Mouse (Mus musculus) G1E (cell line): ENCODE results near the gene Zfp697. TPM values are rescaled to one million over a fixed set of nuclear protein-coding genes. Genes with fewer than 3 reads are reported as not detected.
"Not testable (repeated sequence)": the region's sequence is repeated elsewhere in the genome, so short reads cannot be mapped to it uniquely, and the experiment has no call there.

ENCODE experiments used
- ATAC-seq: 2 replicates; pipeline ENCODE4 v1.8.0; 2016; ENCODE audit warnings: mild to moderate bottlenecking; ENCODE audit not compliant: insufficient number of reproducible peaks, poor library complexity, low FRiP score, severe bottlenecking; ENCODE audit errors: extremely low read depth
- DNase-seq: peaks from one replicate; pipeline ENCODE4 v3.0.0; 2012; ENCODE audit warnings: low spot score
- H3K27me3 ChIP-seq: 2 replicates; pipeline ENCODE4 v1.6.1; 2012; ENCODE audit warnings: mild to moderate bottlenecking, low read length, inconsistent platforms; ENCODE audit not compliant: insufficient read depth
- H3K36me3 ChIP-seq: replicated peaks from 2 replicates; pipeline ENCODE3; 2012; ENCODE audit warnings: mild to moderate bottlenecking, inconsistent platforms
- H3K4me1 ChIP-seq: 2 replicates; pipeline ENCODE4 v1.6.1; 2012; ENCODE audit warnings: low read depth, low read length, inconsistent platforms, mixed read lengths; ENCODE audit not compliant: insufficient read depth
- H3K4me3 ChIP-seq: 2 replicates; pipeline ENCODE4 v1.5.1; 2012; ENCODE audit warnings: low read depth, mild to moderate bottlenecking, inconsistent platforms, low read length, moderate library complexity, mixed read lengths
- H3K9me3 ChIP-seq: replicated peaks from 2 replicates; pipeline ENCODE4 v1.6.1; 2012; ENCODE audit warnings: inconsistent platforms
- CTCF ChIP-seq: IDR thresholded peaks from 2 replicates; pipeline ENCODE4 v1.5.1; 2012; ENCODE audit warnings: low read depth, low read length, inconsistent platforms, mixed read lengths
- GATA1 ChIP-seq: IDR thresholded peaks from 2 replicates; pipeline ENCODE4 v1.6.1; 2012; ENCODE audit warnings: borderline replicate concordance, low read length, inconsistent platforms, mixed read lengths
- GATA2 ChIP-seq: IDR thresholded peaks from 2 replicates; pipeline ENCODE4 v1.6.1; 2012; ENCODE audit warnings: low read depth, low read length, inconsistent platforms, borderline replicate concordance
- POLR2AphosphoS5 ChIP-seq: IDR thresholded peaks from 2 replicates; pipeline ENCODE4 v1.6.1; 2012; ENCODE audit warnings: low read depth, low read length, inconsistent platforms; ENCODE audit not compliant: insufficient replicate concordance
- TAL1 ChIP-seq: conservative IDR thresholded peaks from 2 replicates; pipeline ENCODE4 v1.6.1; 2012; ENCODE audit warnings: low read depth, low read length, inconsistent platforms, mixed read lengths
- polyA plus RNA-seq: library from polyadenylated mRNA; stranded (reverse); fragments of >175 nt; gene quantifications from 2 replicates; pipeline ENCODE4 v1.2.3, GENCODE M21; 2012
- total RNA-seq, 2 experiments: library from RNA; stranded (forward) in 1 of 2; stranded (reverse) in 1 of 2; fragments of 200-1000 nt in 1 of 2; fragments of >200 nt in 1 of 2; fragmentation: Nextera tagmentation in 1 of 2; gene quantifications; 2 replicates each; pipeline ENCODE4 v1.2.3; 2014 to 2017

Gene Zfp697
- total and polyA plus RNA-seq, 3 experiments: 0.16 TPM; not detected in 2

DNA sequence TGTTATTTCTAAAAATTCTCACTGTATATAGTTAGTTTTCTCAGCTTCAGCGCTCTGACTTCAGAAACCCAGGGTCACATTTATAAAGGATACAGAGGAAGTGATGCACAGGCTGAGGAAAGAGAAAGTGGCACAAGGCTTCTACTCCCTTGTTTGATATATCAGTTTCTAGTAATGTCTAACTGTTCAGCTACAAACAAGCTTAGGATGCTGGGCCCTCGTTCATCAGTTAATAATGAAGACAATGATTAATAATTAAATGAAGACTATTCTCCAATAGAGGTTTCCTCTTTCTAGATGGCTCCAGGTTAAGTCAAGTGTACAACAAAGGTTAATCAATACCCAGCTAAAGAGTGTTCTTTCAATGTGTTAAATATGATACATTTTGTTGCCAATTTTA is 181.6 kb downstream of the Zfp697 start:
- not testable (repeated sequence) for H3K27me3 ChIP-seq, H3K4me1 ChIP-seq, H3K9me3 ChIP-seq, H3K36me3 ChIP-seq, ATAC-seq, DNase-seq, H3K4me3 ChIP-seq

DNA sequence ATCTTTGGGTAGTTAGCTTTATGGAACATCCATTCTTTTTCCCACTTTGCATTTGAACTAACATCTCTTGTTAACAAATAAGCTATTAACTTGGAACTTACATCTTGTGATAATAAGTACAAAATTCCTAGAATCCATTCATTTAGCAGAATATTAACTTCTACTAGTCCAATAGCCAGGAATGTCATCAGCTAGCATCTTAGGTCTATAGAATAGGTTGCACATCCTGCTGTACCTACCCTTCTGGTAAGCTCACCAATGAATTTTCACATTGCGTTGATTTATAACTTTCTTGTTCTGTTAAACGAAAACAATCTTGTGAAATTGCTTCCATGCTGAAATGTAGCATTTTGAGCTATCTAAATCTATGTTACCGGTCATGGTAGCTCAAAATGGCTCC is 182.6 kb downstream of the Zfp697 start:
- H3K27me3 ChIP-seq, H3K4me3 ChIP-seq, H3K9me3 ChIP-seq, H3K4me1 ChIP-seq, DNase-seq, ATAC-seq, H3K36me3 ChIP-seq: not testable (repeated sequence)

DNA sequence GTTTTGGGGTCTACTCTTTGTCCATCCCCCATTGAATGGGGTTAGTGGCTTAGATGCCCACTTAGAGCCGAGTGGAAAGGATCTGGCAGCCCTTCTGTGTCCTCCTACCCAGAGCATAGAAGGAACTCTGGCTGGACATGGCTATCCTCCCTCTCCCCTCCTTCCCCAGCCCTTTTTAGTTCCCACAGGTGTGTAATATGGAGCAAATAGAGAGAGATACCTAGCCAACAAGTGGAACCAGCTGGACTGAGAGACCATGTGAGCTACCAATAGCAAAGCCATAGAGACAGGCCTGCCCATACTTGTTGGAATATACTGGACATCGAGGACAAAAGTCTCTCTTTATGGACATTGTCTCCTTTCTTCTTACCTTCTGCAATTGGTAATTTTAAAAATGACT is 185.5 kb downstream of the Zfp697 start:
- not testable (repeated sequence) for ATAC-seq, H3K36me3 ChIP-seq, H3K27me3 ChIP-seq, H3K9me3 ChIP-seq, H3K4me1 ChIP-seq, DNase-seq, H3K4me3 ChIP-seq

DNA sequence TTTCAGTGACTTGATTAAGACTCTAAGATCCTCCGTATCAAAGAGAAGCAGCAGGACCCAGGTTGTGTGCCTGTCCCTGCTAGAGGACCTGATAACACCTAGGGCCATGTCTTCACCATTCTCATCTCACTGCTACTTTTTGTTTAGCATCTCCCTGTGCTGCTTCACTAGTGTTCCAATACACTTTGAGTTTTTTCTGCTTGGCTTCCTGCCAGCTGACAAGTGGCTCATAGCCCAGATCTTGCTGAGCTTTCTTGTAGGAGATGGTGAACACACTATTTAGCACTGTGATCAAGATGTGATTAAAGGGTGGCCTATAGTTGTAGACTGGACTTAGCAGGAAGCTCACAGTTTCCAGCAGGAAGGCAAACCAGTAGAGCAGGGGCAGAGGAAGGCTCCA is 198.8 kb downstream of the Zfp697 start:
- not testable (repeated sequence) for H3K27me3 ChIP-seq, H3K9me3 ChIP-seq, H3K36me3 ChIP-seq, H3K4me3 ChIP-seq, ATAC-seq, H3K4me1 ChIP-seq, DNase-seq

DNA sequence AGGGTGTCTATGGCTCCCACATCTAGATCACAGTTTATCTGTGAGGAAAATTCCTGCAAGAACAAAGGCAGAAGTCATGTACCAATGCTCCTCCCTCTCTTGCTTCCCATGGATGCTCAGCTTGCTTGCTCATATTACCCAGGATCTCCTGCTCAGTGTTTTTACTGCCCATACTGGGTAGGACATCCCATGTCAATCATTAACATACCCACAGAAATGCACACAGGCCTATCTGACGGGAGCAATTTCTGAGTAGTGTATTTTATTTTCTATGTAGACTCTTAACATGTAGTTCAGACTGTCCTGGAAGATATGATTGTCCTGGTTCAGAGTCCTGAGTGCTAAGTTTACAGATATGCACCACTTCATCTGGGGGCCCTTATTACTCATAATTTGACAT is 199.9 kb downstream of the Zfp697 start:
- H3K4me3 ChIP-seq, DNase-seq, H3K9me3 ChIP-seq, H3K4me1 ChIP-seq, H3K36me3 ChIP-seq, H3K27me3 ChIP-seq, ATAC-seq: not testable (repeated sequence)

DNA sequence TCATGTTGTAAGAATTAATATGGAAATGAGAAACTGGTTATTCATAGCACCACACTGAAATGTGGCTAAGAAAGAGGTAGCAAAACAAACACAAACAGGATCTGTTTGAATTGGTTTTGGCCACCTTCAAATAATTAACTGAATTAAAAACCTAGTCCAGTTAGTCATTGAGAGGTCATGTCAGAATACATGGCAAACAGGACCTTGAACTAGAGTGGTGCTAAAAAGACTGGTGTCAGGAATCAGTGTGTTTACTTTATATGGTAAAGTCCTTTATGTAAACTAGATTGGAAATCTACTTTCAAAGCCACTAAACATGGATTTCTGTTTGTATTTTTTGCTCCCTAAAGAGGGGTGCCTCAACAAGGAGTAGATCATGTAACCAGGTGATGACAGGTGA is 200.4 kb downstream of the Zfp697 start:
- not testable (repeated sequence) for DNase-seq, H3K4me1 ChIP-seq, H3K27me3 ChIP-seq, H3K4me3 ChIP-seq, ATAC-seq, H3K9me3 ChIP-seq, H3K36me3 ChIP-seq

DNA sequence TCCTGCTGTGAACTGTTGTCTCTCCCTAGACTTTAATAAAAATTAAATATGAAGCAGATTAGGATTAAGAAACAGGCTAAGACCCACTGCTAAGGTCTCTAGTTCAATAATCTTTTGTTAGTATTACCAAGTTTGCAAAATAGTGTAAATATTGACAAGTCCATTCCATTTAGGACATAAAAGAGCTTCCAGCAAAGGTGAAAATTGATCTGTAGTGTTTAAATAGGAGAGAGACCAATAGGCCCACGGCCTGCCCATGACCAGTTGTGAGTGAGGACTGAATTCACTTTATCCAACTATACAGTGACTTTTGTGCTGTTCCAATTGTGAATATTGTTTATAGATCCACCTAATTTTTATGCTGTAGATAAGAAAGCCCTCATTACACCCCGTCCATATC is 205.5 kb downstream of the Zfp697 start:
- H3K36me3 ChIP-seq: no peaks in the 10 kb centered on the region
- no peaks in the 10 kb centered on the region for H3K9me3 ChIP-seq
- no peak overlapping the region for H3K4me3 ChIP-seq
- DNase-seq (no peak), ATAC-seq (no peak)
- no peak for TF ChIP-seq POLR2AphosphoS5
- TF ChIP-seq TAL1: no peak
- TF ChIP-seq CTCF: no peak
- no peak for TF ChIP-seq GATA2
- TF ChIP-seq GATA1: no peak
- H3K27me3 ChIP-seq: no peaks in the 10 kb centered on the region
- H3K4me1 ChIP-seq: no peaks in the 10 kb centered on the region

DNA sequence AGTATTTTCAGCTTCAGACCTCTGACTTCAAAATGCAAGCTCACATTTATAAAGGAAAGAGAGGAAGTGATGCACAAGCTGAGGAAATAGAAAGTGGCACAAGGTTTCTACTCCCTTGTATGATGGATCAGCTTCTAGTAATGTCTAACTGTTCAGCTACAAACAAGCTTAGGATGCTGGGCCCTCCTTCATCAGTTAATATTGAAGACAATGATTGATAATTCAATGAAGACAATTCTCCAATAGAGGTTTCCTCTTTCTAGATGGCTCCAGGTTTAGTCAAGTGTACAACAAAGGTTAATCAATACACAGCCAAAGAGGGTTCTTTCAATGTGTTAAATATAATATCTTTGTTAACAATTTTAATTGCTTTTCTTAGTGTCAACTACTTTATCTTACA is 206.4 kb downstream of the Zfp697 start, which contains the start of gene Gm10681:
Gm10681 (minus strand) TSS at position 101 of the 400 bp plus-strand sequence.
- Histone ChIP-seq H3K4me1 (no peaks in the 10 kb centered on the region), H3K36me3 (no peaks in the 10 kb centered on the region), H3K27me3 (no peaks in the 10 kb centered on the region), H3K4me3 (no peak within 1 kb of the TSS), H3K9me3 (peaks cover 4% of the 10 kb centered on the region; the same call in 1 of the 2 replicates)
- ATAC-seq: no peak
- DNase-seq: no peak
- TF ChIP-seq POLR2AphosphoS5 (no peak), CTCF (no peak), TAL1 (no peak), GATA1 (no peak), GATA2 (no peak)

DNA sequence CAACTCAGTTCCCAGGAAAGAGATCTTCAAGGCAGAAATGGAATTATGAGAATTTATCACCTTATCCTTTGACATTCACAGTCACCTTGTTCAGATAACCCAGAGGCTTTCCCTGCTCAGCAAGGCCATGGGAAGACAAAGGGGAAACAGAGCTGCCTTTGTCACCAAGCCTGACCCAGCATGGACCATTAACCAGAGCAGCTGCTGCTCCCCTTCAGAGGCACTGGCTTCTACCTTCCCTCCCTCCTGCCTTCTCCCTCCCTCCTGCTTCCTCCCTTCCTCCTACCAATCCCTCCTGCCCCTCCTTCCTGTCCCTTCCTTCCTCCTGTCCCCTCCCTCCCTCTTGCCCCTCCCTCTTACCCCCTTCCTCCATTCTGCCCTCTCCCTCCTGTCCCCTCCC is 231.3 kb downstream of the Zfp697 start:
- not testable (repeated sequence) for ATAC-seq, H3K36me3 ChIP-seq, H3K27me3 ChIP-seq, H3K4me3 ChIP-seq, H3K4me1 ChIP-seq, DNase-seq
- H3K9me3 ChIP-seq: peaks cover 14% of the 10 kb centered on the region
